Mouse (Mus musculus): ENCODE data around the gene Glyat. TPM values are rescaled to one million over a fixed set of nuclear protein-coding genes. Genes with fewer than 3 reads are reported as not detected.

The Glyat gene
- polyA plus RNA-seq, 1 experiment from 2014 or later: not detected

DNA sequence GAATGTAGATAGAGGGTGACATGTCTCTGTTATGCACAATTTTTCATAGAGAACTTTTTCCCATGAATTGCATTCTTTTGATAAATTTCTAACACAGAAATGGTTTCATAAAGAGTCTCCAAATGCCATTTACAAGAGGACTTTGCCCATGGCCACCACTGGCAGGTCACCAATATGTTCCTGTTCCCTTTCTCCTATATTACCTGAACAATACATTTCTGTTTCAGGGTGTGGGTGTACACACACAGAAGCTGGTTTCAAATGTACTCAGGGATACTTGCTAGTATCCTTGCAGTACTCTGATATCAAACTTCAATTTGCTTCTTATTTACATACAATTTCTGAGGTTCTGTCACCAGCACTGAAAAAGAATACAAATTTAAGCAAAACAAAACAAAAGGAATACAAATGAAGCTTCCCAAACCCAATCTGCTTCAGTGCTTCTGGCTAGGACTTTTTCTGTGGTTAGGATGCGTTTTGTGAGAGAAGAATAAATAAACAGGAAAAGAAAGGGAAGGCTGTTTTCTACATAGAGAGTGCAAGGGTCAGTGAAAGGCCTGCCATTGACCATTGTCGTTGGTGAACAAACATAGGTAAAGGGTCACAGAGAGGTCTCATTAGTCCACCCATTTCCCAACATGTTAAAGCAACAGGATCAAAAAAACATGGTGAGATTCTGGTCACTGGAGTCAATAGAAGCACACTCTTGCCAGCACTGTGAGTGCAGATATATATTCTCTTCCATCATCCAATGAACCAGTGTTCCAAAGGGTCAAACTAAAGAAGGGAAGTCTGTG lies 32.2 kb upstream of the Glyat start:
- Histone ChIP-seq H3K4me1 (ENCODE audit: control insufficient read depth, insufficient read depth, low read length) (peaks cover 7% of the 10 kb centered on the region; the same call in 1 of the 2 replicates), H3K4me3 (ENCODE audit: low read depth, low read length) (no peak overlapping the region), H3K27me3 (ENCODE audit: control insufficient read depth, insufficient read depth, low read length) (no peaks in the 10 kb centered on the region), H3K9ac (replicated peaks; ENCODE audit: low read depth, low read length) (no peak overlapping the region), H3K27ac (ENCODE audit: low read depth, low read length) (no peak overlapping the region), H3K36me3 (ENCODE audit: control insufficient read depth, insufficient read depth, low read length) (no peaks in the 10 kb centered on the region), H3K4me2 (ENCODE audit: low read depth, low read length) (no peak overlapping the region), H3K9me3 (ENCODE audit: control insufficient read depth, low read length) (no peaks in the 10 kb centered on the region)
- WGBS: 16% methylated on average over 2 of the region's 2 CpGs
- no peak for ATAC-seq (ENCODE audit: low read depth)

DNA sequence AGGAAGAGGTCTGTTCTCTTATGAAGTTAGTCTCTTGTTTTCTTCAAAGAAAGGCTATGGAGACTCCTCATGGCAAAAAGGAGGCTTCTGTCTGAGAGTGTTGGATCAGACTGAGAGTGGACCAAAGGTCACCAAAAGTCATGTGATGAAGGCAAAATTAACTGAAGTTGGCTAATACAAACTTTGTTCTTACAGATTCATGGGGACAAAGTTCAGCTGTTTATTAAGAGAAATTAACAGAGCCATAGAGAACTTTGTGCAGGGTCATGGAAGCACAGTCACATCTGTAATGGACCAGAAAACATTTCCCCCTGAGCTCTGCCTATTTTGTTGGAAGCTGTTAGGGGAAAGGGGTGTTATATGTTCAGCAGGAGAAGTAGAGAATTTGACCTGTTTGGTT lies 24.8 kb upstream of the Glyat start:
- no peak overlapping the region for H3K27ac ChIP-seq (ENCODE audit: low read depth, low read length)
- no peaks in the 10 kb centered on the region for H3K36me3 ChIP-seq (ENCODE audit: control insufficient read depth, insufficient read depth, low read length)
- H3K4me3 ChIP-seq (ENCODE audit: low read depth, low read length): no peak overlapping the region
- H3K4me2 ChIP-seq (ENCODE audit: low read depth, low read length): no peak overlapping the region
- no peaks in the 10 kb centered on the region for H3K4me1 ChIP-seq (ENCODE audit: control insufficient read depth, insufficient read depth, low read length)
- ATAC-seq (ENCODE audit: low read depth): no peak
- H3K27me3 ChIP-seq (ENCODE audit: control insufficient read depth, insufficient read depth, low read length): no peaks in the 10 kb centered on the region
- H3K9ac ChIP-seq (replicated peaks; ENCODE audit: low read depth, low read length): no peak overlapping the region
- no peaks in the 10 kb centered on the region for H3K9me3 ChIP-seq (ENCODE audit: control insufficient read depth, low read length)

DNA sequence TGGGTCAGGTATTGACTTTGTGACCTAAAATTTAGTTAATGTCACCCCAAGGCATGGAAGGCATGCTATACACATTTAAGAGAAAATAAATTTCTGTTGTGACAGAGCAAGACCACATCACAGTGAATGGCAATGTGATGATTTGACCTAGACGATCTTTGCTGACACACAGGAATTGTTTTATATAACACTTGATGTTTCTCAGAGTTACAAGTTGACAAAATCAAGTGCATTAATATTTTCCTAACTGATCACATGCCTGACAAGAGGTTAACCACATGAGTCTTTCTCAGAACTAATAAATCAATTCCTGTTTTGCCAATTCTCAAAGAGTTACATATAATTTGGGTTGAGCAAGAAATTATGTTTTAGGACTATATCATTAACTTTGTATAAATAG lies 19.5 kb upstream of the Glyat start:
- no peaks in the 10 kb centered on the region for H3K36me3 ChIP-seq (ENCODE audit: control insufficient read depth, insufficient read depth, low read length)
- 78% methylated on average over 1 of the region's 1 CpGs for WGBS
- H3K27ac ChIP-seq (ENCODE audit: low read depth, low read length): no peak overlapping the region
- no peak overlapping the region for H3K4me3 ChIP-seq (ENCODE audit: low read depth, low read length)
- no peak overlapping the region for H3K9ac ChIP-seq (replicated peaks; ENCODE audit: low read depth, low read length)
- H3K4me1 ChIP-seq (ENCODE audit: control insufficient read depth, insufficient read depth, low read length): no peaks in the 10 kb centered on the region
- H3K4me2 ChIP-seq (ENCODE audit: low read depth, low read length): no peak overlapping the region
- H3K9me3 ChIP-seq (ENCODE audit: control insufficient read depth, low read length): no peaks in the 10 kb centered on the region
- ATAC-seq (ENCODE audit: low read depth): no peak
- no peaks in the 10 kb centered on the region for H3K27me3 ChIP-seq (ENCODE audit: control insufficient read depth, insufficient read depth, low read length)

DNA sequence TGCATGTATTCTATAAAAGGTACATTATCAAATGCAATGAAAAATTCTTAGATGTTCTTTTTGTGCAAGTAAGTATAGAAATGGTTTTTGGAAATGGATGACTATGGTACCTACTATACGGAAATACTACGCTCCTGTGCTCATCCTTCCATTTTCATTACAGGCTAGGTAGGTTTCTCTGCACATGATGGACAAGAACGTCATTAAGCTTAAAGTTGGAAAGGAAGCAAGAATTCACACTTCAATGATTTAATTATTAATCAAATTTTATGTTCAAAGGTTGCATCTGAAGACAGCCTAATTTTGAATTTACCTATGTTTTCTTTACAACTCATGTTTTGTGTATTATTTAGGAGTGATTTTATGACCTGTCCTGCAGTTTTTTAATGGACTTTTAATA lies 1.2 kb downstream of the Glyat start:
- Histone ChIP-seq H3K9ac (replicated peaks; ENCODE audit: low read depth, low read length) (no peak overlapping the region), H3K9me3 (ENCODE audit: control insufficient read depth, low read length) (no peaks in the 10 kb centered on the region), H3K4me1 (ENCODE audit: control insufficient read depth, insufficient read depth, low read length) (no peaks in the 10 kb centered on the region), H3K4me2 (ENCODE audit: low read depth, low read length) (no peak overlapping the region), H3K4me3 (ENCODE audit: low read depth, low read length) (no peak overlapping the region), H3K27ac (ENCODE audit: low read depth, low read length) (no peak overlapping the region), H3K36me3 (ENCODE audit: control insufficient read depth, insufficient read depth, low read length) (no peaks in the 10 kb centered on the region), H3K27me3 (ENCODE audit: control insufficient read depth, insufficient read depth, low read length) (no peaks in the 10 kb centered on the region)
- no peak for ATAC-seq (ENCODE audit: low read depth)
- 88% methylated on average over 3 of the region's 3 CpGs for WGBS

DNA sequence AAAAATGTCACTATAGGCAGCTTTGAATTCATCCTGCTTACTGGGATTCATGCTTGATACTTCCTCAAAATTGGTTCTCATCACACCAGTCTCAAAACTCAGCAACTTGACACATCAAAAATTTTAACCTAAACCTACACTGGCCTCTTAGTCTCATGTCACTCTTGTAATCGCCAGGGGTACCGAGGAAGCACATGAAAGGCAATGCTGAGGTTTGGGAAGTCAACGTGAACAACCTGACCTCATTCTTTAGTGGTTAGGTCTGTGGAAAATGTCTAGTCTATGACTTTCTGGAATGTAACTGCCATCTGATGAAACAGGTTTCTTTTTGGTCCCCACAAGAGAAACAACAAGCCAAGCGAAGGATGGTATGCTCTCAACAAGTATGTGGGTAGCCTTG lies 1.9 kb downstream of the Glyat start:
- H3K9ac ChIP-seq (replicated peaks; ENCODE audit: low read depth, low read length): no peak overlapping the region
- H3K4me2 ChIP-seq (ENCODE audit: low read depth, low read length): no peak overlapping the region
- no peaks in the 10 kb centered on the region for H3K36me3 ChIP-seq (ENCODE audit: control insufficient read depth, insufficient read depth, low read length)
- H3K9me3 ChIP-seq (ENCODE audit: control insufficient read depth, low read length): no peaks in the 10 kb centered on the region
- no peak overlapping the region for H3K4me3 ChIP-seq (ENCODE audit: low read depth, low read length)
- no peak overlapping the region for H3K27ac ChIP-seq (ENCODE audit: low read depth, low read length)
- no peaks in the 10 kb centered on the region for H3K27me3 ChIP-seq (ENCODE audit: control insufficient read depth, insufficient read depth, low read length)
- ATAC-seq (ENCODE audit: low read depth): no peak
- 93% methylated on average over 4 of the region's 4 CpGs for WGBS
- no peaks in the 10 kb centered on the region for H3K4me1 ChIP-seq (ENCODE audit: control insufficient read depth, insufficient read depth, low read length)

DNA sequence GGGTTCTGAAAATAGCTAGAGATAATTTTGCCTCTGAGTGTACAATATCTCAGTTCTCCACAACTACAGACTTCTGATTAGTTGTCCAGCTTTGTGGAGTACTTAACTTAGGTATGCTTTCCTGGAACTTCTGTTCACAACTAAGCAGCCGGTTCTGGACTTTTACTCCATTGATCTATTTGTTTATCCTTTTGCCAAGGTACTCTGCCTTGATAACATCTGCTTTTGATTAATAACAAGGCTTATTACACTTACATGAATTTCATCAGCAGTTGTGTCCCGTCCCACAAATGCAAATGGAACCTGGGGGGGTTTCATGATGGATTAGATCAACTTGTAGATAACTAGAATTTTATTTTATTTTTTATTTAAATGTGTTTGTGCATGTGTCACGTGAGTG lies 3.8 kb downstream of the Glyat start:
- 82% methylated on average over 3 of the region's 3 CpGs for WGBS
- Histone ChIP-seq H3K9me3 (ENCODE audit: control insufficient read depth, low read length) (no peaks in the 10 kb centered on the region), H3K36me3 (ENCODE audit: control insufficient read depth, insufficient read depth, low read length) (no peaks in the 10 kb centered on the region), H3K9ac (replicated peaks; ENCODE audit: low read depth, low read length) (no peak overlapping the region), H3K4me3 (ENCODE audit: low read depth, low read length) (no peak overlapping the region), H3K4me2 (ENCODE audit: low read depth, low read length) (no peak overlapping the region), H3K27ac (ENCODE audit: low read depth, low read length) (no peak overlapping the region), H3K27me3 (ENCODE audit: control insufficient read depth, insufficient read depth, low read length) (no peaks in the 10 kb centered on the region), H3K4me1 (ENCODE audit: control insufficient read depth, insufficient read depth, low read length) (no peaks in the 10 kb centered on the region)
- ATAC-seq (ENCODE audit: low read depth): no peak

DNA sequence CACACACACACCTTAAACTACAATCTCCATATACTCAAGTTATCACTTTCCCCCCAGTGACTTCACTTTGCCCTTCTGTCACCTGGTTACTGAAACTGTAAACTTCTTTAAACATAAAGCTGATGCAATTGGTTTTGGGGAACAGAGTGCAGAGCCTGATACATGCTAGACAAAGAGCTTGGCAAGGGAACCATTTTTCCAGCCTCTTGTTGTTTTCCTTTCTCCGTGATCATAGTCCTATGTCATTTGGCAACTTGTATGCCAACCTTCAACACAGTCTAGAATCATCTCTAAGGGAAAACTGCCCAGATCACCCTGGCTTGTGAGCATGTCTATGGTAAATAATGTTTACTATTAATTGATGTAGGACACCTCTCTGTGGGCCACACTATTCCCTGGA lies 4.9 kb downstream of the Glyat start:
- no peak overlapping the region for H3K9ac ChIP-seq (replicated peaks; ENCODE audit: low read depth, low read length)
- no peaks in the 10 kb centered on the region for H3K36me3 ChIP-seq (ENCODE audit: control insufficient read depth, insufficient read depth, low read length)
- 83% methylated on average over 1 of the region's 1 CpGs for WGBS
- ATAC-seq (ENCODE audit: low read depth): no peak
- H3K27ac ChIP-seq (ENCODE audit: low read depth, low read length): no peak overlapping the region
- no peak overlapping the region for H3K4me2 ChIP-seq (ENCODE audit: low read depth, low read length)
- H3K9me3 ChIP-seq (ENCODE audit: control insufficient read depth, low read length): no peaks in the 10 kb centered on the region
- no peaks in the 10 kb centered on the region for H3K4me1 ChIP-seq (ENCODE audit: control insufficient read depth, insufficient read depth, low read length)
- no peak overlapping the region for H3K4me3 ChIP-seq (ENCODE audit: low read depth, low read length)
- no peaks in the 10 kb centered on the region for H3K27me3 ChIP-seq (ENCODE audit: control insufficient read depth, insufficient read depth, low read length)

DNA sequence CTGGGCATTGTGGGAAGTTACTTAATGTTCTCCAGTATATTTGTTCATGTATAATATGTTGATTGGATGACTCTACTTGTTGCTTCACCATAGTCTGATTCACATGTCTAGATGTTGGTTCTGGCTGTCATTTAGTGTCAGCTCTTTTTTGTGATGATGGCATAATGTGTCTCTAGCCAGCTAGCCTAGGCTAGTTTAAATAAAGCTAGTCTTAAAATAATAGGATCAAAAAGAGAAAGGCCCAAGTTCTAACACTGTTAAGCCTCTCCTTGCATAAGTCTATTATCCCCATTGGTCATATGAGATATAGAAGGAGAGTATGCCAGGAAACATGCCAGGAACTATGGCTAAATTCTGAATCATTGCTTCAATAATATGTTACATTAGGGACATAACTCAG lies 16.4 kb downstream of the Glyat start:
- H3K9ac ChIP-seq (replicated peaks; ENCODE audit: low read depth, low read length): no peak overlapping the region
- H3K9me3 ChIP-seq (ENCODE audit: control insufficient read depth, low read length): no peaks in the 10 kb centered on the region
- H3K27me3 ChIP-seq (ENCODE audit: control insufficient read depth, insufficient read depth, low read length): no peaks in the 10 kb centered on the region
- H3K4me3 ChIP-seq (ENCODE audit: low read depth, low read length): no peak overlapping the region
- no peak for ATAC-seq (ENCODE audit: low read depth)
- H3K4me1 ChIP-seq (ENCODE audit: control insufficient read depth, insufficient read depth, low read length): no peaks in the 10 kb centered on the region
- no peak overlapping the region for H3K27ac ChIP-seq (ENCODE audit: low read depth, low read length)
- H3K36me3 ChIP-seq (ENCODE audit: control insufficient read depth, insufficient read depth, low read length): no peaks in the 10 kb centered on the region
- H3K4me2 ChIP-seq (ENCODE audit: low read depth, low read length): no peak overlapping the region

DNA sequence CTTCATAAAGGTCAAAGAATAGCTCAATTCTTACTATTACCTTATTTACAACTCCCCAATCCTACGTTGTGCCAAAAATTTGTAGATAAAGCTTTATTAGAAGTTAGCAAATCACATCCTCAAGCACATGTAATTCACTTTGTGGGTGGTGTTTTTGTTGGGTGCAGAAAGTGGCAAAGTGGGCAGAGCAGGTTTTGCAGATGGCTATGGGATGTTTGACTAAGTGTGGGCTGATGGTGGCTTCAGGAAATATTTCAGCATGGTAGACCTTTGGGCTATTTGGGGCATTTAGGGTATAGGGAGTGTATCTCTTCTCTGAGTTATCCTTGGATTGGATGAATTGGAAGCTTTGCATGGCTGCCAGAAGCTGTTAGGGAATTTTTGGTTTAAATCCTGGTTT lies 33.0 kb downstream of the Glyat start:
- 85% methylated on average over 1 of the region's 1 CpGs for WGBS

More for the DNA sequence above, 33.0 kb downstream of the Glyat start:
- Histone ChIP-seq H3K4me2 (ENCODE audit: low read depth, low read length) (no peak overlapping the region), H3K4me3 (ENCODE audit: low read depth, low read length) (no peak overlapping the region), H3K27me3 (ENCODE audit: control insufficient read depth, insufficient read depth, low read length) (no peaks in the 10 kb centered on the region), H3K27ac (ENCODE audit: low read depth, low read length) (no peak overlapping the region), H3K9me3 (ENCODE audit: control insufficient read depth, low read length) (no peaks in the 10 kb centered on the region), H3K4me1 (ENCODE audit: control insufficient read depth, insufficient read depth, low read length) (no peaks in the 10 kb centered on the region), H3K36me3 (ENCODE audit: control insufficient read depth, insufficient read depth, low read length) (no peaks in the 10 kb centered on the region), H3K9ac (replicated peaks; ENCODE audit: low read depth, low read length) (no peak overlapping the region)
- ATAC-seq (ENCODE audit: low read depth): no peak

Measured in neural tube, embryonic 14.5 days (tissue).